Mouse (Mus musculus) frontal cortex, postnatal 10 days (tissue): ENCODE measurements around the gene Acsl1.

Experiments used
- DNase-seq, 2 experiments: peaks; one replicate each; pipeline ENCODE4 v3.0.0; 2022; ENCODE audit warnings: low spot score in 2 of 2, mixed read lengths in 1 of 2

The Acsl1 gene

DNA sequence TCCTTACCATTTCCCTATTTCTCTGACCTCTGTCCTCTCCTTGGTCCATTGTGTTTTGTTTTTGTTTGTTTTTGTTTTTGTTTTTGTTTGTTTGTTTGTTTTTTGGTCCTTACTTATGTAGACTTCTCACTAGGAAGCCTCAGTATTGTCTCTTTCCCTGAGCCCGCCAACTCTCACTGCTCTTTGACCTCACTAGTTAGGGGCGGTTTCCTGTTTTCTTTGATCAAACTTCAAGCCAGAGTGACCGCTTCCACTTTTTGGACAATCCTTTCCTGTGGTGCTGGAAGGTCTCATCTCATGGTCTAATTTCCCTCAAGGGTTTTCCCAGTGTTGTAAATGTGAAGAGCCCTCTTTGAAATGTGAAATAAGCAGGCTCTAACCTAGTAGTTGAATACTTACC is 33.4 kb downstream of the Acsl1 start:
- DNase-seq, result no peak

- DNase-seq, result no peak
Observed at GRCm38 (mm10) chr8:46508488-46509395, 37.9 kb downstream of the Acsl1 start.

- no peak for DNase-seq
Observed at GRCm38 (mm10) chr8:46509474-46509873, 38.6 kb downstream of the Acsl1 start.

DNA sequence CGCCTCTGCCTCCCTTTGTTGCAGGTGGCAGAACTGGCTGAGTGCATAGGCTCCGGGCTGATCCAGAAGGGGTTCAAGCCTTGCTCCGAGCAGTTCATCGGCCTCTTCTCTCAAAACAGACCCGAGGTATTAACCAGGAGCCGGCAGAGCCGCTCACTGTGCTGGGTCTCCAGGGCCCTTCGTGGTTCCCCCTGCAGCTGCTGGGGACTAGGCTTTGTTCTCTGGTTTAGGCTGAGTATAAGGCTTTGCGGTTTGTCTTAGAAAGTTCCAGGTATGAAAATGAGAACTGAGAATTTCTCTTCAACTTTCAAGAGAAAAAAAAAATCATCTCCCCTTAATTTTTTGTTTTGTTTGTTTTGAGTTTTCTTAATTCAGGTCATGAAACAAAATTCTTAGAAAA is 40.5 kb downstream of the Acsl1 start:
- no peak for DNase-seq

DNA sequence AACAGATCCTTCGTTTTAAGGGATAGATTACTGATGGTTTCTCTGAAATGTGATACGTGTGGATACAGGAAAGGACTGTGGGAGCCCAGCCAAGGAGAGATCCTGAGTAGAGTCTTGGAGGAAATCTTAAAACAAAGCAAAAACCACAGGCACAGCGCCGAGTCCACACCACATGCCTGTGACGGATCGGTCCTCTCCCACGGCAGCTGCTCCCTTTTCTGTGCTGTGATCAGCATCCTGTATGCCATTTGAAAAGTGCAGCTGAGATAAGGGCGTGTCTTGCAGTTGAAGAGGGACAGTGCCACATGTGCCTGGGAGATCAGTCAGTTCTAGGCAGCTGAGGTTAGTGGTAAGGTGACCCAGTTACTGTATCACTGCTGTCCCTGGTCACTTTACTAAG is 41.7 kb downstream of the Acsl1 start:
- DNase-seq, result no peak

DNA sequence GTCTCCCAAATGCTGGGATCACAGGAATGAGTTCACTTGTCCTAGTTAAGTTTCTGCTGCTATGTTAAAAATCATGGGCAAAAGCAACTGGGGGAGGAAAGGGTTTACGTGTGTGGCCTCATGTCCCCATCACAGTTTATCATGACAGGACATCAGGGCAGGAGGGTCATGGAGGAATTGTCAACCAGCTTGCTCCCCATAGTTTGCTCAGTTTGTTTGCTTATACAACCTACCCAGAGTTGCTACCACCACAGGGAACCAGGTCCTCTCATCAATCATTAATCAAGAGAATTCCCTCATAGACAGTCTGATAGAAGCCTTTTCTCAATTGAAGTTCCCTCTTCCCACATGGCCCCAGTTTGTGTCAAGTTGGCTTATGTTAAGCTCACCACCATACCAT is 43.2 kb downstream of the Acsl1 start:
- no peak for DNase-seq

DNA sequence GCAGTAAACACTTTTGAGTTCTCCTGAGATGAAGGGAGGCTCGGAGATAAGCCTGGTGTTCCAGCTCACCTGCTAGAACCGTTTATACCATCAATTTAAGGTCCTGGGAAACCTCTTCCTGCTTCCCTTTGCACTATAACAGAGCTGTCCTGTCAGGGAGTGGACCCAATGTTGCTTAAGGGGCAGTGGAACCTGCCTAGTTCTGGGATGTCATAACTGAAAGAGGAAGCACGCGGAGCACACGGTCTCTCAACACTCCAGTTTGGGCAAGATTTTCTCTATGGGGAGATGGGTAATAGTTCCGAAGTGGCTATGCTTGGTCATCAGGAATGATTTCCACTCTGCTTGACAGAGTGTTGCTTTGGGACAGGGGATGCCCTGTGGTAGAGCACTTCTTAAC is 49.8 kb downstream of the Acsl1 start:
- DNase-seq, result no peak

- DNase-seq, result no peak
Observed at GRCm38 (mm10) chr8:46526098-46526497, 55.3 kb downstream of the Acsl1 start.

GRCm38 (mm10) chr8:46526821-46527220 is 56.0 kb downstream of the Acsl1 start:
- DNase-seq, result no peak

DNA sequence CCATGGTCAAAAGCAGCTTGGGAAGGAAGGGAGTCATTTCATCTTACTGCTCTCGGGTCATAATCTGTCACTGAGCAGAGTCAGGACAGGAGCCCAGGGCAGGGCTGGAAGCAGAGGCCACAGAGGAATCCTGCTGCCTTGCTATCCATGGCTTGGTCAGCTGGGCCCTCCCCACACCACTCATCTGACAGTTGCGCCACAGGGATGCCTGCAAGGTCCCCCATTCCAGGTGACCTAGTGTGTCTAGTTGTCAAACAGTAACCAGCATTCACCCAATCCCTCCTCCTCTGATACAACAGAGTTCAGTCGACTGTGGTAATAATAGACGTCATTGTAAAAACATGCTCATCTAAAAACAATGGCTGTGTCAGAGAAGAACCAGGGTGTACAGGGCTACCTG is 58.7 kb downstream of the Acsl1 start:
- DNase-seq, result no peak

GRCm38 (mm10) chr8:46530541-46530940 is 59.7 kb downstream of the Acsl1 start:
- no peak for DNase-seq

DNA sequence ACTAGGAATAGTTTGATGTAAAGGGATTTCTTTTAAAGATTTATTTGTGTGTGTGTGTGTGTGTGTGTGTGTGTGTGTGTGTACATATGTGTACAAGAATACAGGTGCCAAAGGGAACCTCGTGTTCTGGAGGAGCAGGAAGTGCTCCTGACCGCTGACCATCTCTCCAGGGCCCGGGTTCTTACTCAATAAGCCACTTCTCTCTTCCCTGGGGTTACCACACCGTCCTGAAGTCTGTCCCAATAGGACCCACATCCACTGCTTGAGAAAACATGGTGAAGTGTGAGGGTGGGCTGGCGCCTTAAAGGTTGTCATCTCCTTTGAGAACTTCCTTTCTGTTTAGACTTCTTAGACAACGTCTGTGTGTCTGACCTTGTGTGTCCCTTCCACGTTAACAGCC is 63.1 kb downstream of the Acsl1 start:
- no peak for DNase-seq

- peak in 1 of 2 experiments; percentile 21 for DNase-seq
Observed at GRCm38 (mm10) chr8:46539701-46540100, 68.9 kb downstream of the Acsl1 start.

DNA sequence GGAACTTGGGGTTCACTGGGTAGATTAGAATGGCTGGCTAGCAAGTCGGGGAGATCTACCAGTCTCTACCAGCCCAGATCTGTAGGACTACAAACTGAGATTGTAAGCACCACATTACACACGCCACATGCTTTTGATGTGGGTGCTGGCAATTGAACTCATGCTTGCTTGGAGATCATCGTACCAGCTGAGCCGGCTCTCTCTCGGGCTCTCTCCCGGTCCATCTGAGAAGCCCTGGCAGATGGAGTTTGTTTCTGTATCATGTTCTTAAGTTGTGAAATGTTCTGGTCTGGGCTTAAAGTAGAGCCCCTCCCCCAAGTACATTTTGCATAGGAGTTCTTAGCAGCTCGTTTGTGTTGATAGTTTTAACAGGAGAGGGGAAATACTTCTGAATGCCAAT is 72.4 kb downstream of the Acsl1 start:
- DNase-seq, result no peak

DNA sequence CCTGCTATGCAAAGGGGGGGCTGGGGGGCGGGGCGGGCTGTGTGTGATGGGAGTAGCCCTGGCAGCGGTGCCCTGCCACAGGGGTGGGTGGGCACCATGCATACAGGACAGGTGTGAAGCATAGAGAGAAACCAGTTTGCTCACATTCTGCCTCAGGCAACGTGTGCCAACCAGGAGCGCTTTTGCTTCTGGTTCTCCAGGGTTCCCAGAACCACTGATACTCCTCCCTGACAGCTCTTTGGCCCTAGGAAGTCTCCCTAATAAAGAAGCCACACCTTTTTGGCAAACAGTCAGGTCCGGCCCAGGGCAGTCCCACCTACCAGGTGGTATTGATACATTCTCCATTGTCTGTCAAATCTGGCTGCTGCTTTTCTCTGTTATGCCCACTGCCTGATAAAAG is 72.8 kb downstream of the Acsl1 start:
- no peak for DNase-seq

GRCm38 (mm10) chr8:46545854-46546253 is 75.0 kb downstream of the Acsl1 start:
- no peak for DNase-seq

DNA sequence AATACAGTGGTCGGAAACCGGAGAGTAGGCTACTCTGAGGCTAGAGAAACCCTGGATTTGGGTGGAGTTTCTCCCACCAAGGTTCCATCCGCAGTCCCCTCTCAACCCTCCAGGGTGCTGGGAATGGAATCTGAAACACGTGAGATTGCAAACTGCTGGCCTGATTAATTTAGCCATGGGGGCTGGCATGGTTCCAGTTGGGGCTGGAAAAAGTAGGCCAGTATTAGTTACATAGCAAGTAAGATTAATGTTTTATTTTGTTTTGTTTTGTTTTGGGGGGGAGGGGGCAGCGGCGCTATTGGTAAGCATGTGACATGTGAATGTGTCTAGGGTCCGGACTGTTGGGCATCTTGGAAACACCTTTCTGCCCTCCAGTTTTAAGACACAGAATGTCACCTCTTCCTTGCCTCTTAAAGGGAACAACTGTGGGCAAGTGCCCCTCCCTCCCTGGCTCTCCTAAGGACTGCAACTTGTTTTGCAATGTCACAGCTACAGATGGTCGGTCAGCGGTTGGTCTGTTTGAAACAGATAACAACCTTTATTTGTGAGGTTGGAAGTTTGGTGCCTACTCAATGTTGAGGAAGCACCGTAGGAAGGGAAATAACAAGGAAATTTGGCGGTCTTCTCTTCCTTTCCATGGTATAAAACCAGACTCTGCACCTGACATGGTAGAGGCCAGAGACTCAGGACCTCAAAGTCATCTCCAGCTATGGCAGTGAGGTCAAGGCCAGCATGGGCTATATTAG is 75.8 kb downstream of the Acsl1 start:
- DNase-seq, result no peak

DNA sequence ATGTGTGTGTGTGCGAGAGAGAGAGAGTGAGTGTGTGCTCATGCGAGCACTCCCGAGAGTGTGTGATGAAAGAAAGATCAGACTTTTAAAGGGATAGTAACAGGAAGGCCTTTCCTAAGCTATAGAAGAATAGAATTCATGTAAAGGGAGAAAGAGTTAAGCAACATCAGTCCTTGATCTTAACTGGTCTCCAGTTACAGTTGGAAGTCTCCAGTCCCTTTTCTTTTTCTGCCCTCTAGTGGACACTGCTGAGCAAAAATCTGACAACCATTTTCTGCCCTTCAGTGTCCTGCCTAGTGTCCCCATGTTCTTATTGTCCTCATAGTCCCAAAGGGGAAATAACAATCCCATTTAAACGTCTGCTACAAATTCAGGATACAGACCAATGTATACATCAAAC is 76.4 kb downstream of the Acsl1 start:
- no peak for DNase-seq

DNA sequence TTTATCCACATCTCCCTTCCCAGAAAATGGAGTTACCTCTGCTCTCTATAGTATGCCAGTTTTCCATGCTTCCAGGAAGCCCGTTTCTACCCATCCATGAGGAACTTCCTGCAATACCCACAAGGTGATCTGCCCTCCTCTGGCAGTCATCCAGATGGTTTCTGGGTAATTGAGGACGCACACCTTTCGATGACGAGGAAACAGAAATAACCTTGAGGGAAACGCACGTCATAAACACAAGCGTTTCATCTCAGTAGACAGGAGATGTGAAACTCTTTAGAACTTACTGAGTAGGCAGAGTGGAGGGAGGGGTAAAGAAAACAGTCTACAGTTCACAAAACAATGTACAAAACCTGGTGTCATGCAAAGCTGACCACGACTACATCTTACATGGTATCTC is 79.2 kb downstream of the Acsl1 start:
- no peak for DNase-seq

DNA sequence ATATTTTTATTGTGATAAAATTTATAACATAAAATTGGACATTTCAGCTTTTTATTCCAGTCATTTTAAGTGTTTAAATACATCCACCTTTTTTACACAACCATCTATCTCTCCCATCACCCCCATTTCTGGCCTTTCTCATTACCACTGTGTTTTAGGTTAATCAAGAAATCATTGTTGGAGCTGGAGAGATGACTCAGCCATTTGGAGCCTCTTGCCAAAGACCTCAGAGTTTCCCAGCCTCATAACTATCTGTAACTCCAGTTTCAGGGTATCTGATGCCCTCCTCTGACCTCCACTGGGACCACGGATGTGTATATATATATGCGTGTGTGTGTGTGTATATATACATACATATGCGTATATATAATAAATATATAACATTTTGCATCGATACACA is 80.2 kb downstream of the Acsl1 start:
- no peak for DNase-seq

GRCm38 (mm10) chr8:46551615-46552440 is 81.0 kb downstream of the Acsl1 start, which contains the start of gene Cenpu:
Gene Cenpu (plus strand): TSS chr8:46552028.
- peak; percentile 99 for DNase-seq

- no peak for DNase-seq
Observed at GRCm38 (mm10) chr8:46552441-46552765, 81.6 kb downstream of the Acsl1 start.
